Mouse (Mus musculus) hindbrain, postnatal 0 days (tissue): ENCODE measurements around the gene Nde1. TPM values are rescaled to one million over a fixed set of nuclear protein-coding genes. Genes with fewer than 3 reads are reported as not detected.

Experiments used
- ATAC-seq: fragments of 200-750 bp; cut with Nextera tagmentation; 2 replicates; pipeline ENCODE4 v1.8.0; 2017; ENCODE audit warnings: mild to moderate bottlenecking, moderate TSS enrichment, moderate library complexity
- DNase-seq: peaks from one replicate; pipeline ENCODE4 v3.0.0-alpha.2; 2015; ENCODE audit warnings: low spot score
- H3K27ac ChIP-seq: fragments of 300-500 bp; sonication (generic); 2 replicates; pipeline ENCODE4 v1.5.1; 2014; ENCODE audit warnings: mild to moderate bottlenecking
- H3K27me3 ChIP-seq: fragments of 300-500 bp; sonication (generic); 2 replicates; pipeline ENCODE4 v1.6.1; 2014; ENCODE audit warnings: low read length, mixed read lengths; ENCODE audit not compliant: insufficient read depth
- H3K36me3 ChIP-seq: fragments of 300-500 bp; sonication (generic); 2 replicates; pipeline ENCODE4 v1.6.1; 2014; ENCODE audit warnings: low read length, mixed read lengths; ENCODE audit not compliant: insufficient read depth
- H3K4me1 ChIP-seq: fragments of 300-500 bp; sonication (generic); 2 replicates; pipeline ENCODE4 v1.6.1; 2014; ENCODE audit warnings: antibody characterized with exemption, low read length, mixed read lengths; ENCODE audit not compliant: insufficient read depth
- H3K4me2 ChIP-seq: fragments of 300-500 bp; sonication (generic); 2 replicates; pipeline ENCODE4 v1.6.1; 2014; ENCODE audit warnings: low read depth, mild to moderate bottlenecking, low read length, moderate library complexity, mixed read lengths
- H3K4me3 ChIP-seq: fragments of 300-500 bp; sonication (generic); 2 replicates; pipeline ENCODE4 v1.5.1; 2014; ENCODE audit warnings: low read length
- H3K9ac ChIP-seq: fragments of 300-500 bp; sonication (generic); replicated peaks from 2 replicates; pipeline ENCODE4 v1.6.1; 2014; ENCODE audit warnings: mild to moderate bottlenecking, low read length, moderate library complexity, mixed read lengths
- H3K9me3 ChIP-seq: fragments of 300-500 bp; sonication (generic); 2 replicates; pipeline ENCODE4 v1.6.1; 2016; ENCODE audit warnings: low read length, mixed read lengths
- CTCF ChIP-seq: IDR thresholded peaks from 2 replicates; pipeline ENCODE4 v1.5.1; 2016; ENCODE audit warnings: antibody characterized with exemption, control low read depth, low read depth
- WGBS: fragments of 180-500 bp; shearing (Covaris S2); extraction: QIAGEN DNeasy Blood & Tissue Kit; methylation state at CpG from one replicate; pipeline ENCODE4 v1.1.7; 2014; 5-methylcytosine and 5-hydroxymethylcytosine counted together
- microRNA counts: library from miRNA; unstranded; fragments of <30 nt; microRNA quantifications from one replicate; lab custom pipeline; 2015
- microRNA-seq, 2 experiments: library from miRNA; unstranded; fragments of <30 nt; microRNA quantifications; one replicate each; pipeline ENCODE4; 2016
- polyA plus RNA-seq: library from polyadenylated mRNA; unstranded; fragments of >200 nt; fragmentation: Nextera tagmentation; extraction: Ambion mirVana; gene quantifications from 2 replicates; pipeline ENCODE4 v1.2.1, GENCODE M21; 2015
- total RNA-seq: library from RNA; depleted of rRNA; stranded (reverse); fragments of >200 nt; gene quantifications from 2 replicates; pipeline ENCODE4 v1.2.3, GENCODE M21; 2014; rRNA removed

Nde1 gene
- total and polyA plus RNA-seq, 2 experiments from 2014 or later = 25.3 to 26.5 TPM

DNA sequence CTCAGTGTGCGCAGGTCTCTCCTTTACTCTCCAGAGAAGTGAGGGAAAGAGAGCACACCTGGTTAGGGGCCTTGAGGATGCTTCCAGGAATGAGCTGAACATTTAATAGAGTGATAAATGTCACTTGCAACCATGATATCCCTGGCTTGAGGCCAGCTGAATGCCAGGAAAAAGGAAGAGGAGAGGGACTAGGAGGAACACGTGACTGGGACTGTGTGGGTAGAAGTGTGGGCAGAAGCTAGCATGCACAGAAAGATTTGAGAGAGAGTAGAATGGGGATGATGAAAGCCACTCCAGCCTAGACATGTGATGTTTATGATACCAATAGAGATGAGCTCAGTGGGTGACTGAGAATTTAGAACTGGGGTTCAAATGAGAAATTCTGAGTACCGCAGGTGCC, 52.1 kb downstream of the Nde1 start:
- ATAC-seq (no peak), DNase-seq (no peak)
- no peak overlapping the region for H3K4me3 ChIP-seq
- WGBS = 87% methylated on average over 3 of the region's 3 CpGs
- H3K4me2 ChIP-seq = no peak overlapping the region
- no peak overlapping the region for H3K27ac ChIP-seq
- no peaks in the 10 kb centered on the region for H3K4me1 ChIP-seq
- H3K9me3 ChIP-seq = no peaks in the 10 kb centered on the region
- H3K27me3 ChIP-seq = no peaks in the 10 kb centered on the region
- no peaks in the 10 kb centered on the region for H3K36me3 ChIP-seq
- no peak for TF ChIP-seq CTCF
- no peak overlapping the region for H3K9ac ChIP-seq

DNA sequence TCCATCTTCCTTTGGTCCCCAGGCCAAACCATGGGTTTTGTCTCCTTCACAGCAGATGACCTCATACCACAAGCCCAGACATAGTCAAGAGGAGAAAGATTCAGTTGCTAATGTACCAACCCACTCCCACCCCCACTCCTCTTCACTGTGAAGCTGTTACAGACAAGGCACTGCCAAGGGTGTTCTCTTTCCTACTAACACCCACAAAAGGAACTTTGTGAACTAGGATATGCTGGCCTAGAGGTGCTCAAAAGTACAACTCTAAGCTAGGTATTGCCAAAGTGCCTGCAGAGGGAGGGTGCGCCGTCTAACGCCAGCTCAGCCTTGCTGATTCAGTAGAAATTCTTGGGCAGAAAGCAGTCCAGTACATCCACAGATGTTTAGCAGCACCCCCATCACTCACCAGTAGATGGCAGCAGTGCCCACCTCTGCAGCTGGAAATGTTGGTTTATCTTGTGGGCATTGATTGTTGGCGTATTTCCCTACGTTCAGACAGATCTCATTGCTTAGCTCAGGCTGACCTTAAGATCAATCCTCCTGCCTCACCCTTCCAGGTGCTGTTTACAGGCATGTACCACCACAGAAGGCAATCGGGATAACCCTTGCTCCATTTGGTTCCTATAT, 74.1 kb downstream of the Nde1 start:
- DNase-seq (peak; percentile 84), ATAC-seq (peak; percentile 81)
- Histone ChIP-seq H3K4me2 (no peak overlapping the region), H3K4me3 (no peak overlapping the region), H3K27me3 (no peaks in the 10 kb centered on the region), H3K27ac (no peak overlapping the region), H3K9ac (no peak overlapping the region), H3K4me1 (no peaks in the 10 kb centered on the region), H3K9me3 (no peaks in the 10 kb centered on the region), H3K36me3 (no peaks in the 10 kb centered on the region)
- peak; percentile 98 for TF ChIP-seq CTCF
- WGBS = 24% methylated on average over 6 of the region's 6 CpGs

GRCm38 (mm10) chr16:14242059-14242458, 79.0 kb downstream of the Nde1 start:
- ATAC-seq = no peak
- H3K4me1 ChIP-seq = no peaks in the 10 kb centered on the region
- no peak overlapping the region for H3K4me2 ChIP-seq
- WGBS = 81% methylated on average over 3 of the region's 3 CpGs
- no peak overlapping the region for H3K9ac ChIP-seq
- no peak overlapping the region for H3K4me3 ChIP-seq
- no peak for TF ChIP-seq CTCF
- no peaks in the 10 kb centered on the region for H3K27me3 ChIP-seq
- peak; percentile 13 for DNase-seq
- no peaks in the 10 kb centered on the region for H3K9me3 ChIP-seq
- H3K36me3 ChIP-seq = no peaks in the 10 kb centered on the region
- H3K27ac ChIP-seq = no peak overlapping the region

MicroRNAs encoded within 50 kb of the gene (microRNA counts, 519-probe panel; counts per million panel counts)
- 3,537 counts per million, percentile 60 among the panel's probes with 10 or more counts for microRNA mmu-miR-484 (lab: Ali Mortazavi, UCI)

Small RNA genes within 50 kb of the gene (microRNA-seq; reads per million reads assigned to microRNA genes)
- gene Gm27671 (0 reads per million in 2 experiments), gene Mir484 (2,381 to 3,968 reads per million in 2 experiments)

Other genes starting within 250 kb of the Nde1 start
- 143 and 154 TPM in 2 replicates for gene 2900011O08Rik, start 176.7 kb upstream of the Nde1 start, total RNA-seq
- 157 and 172 TPM in 2 replicates for gene 2900011O08Rik, start 176.7 kb upstream of the Nde1 start, polyA plus RNA-seq
- gene Ifitm7, start 176.4 kb upstream of the Nde1 start, total RNA-seq = 0.22 and 0.42 TPM in 2 replicates
- 1.2 and 1.9 TPM in 2 replicates for gene Ifitm7, start 176.4 kb upstream of the Nde1 start, polyA plus RNA-seq
- gene Marf1, start 76 bp downstream of the Nde1 start, total RNA-seq = 21.1 and 22.8 TPM in 2 replicates
- 7.7 and 8.0 TPM in 2 replicates for gene Marf1, start 76 bp downstream of the Nde1 start, polyA plus RNA-seq
- 0.99 and 2.0 TPM in 2 replicates for gene Myh11, start 128.1 kb downstream of the Nde1 start, total RNA-seq
- gene Myh11, start 128.1 kb downstream of the Nde1 start, polyA plus RNA-seq = 0.47 and 0.74 TPM in 2 replicates
- 83.8 and 93.0 TPM in 2 replicates for gene Fopnl, start 154.1 kb downstream of the Nde1 start, total RNA-seq
- 206 and 212 TPM in 2 replicates for gene Fopnl, start 154.1 kb downstream of the Nde1 start, polyA plus RNA-seq
- 14.2 and 15.2 TPM in 2 replicates for gene Abcc1, start 198.3 kb downstream of the Nde1 start, total RNA-seq
- gene Abcc1, start 198.3 kb downstream of the Nde1 start, polyA plus RNA-seq = 9.1 and 9.7 TPM in 2 replicates